Mouse (Mus musculus) liver, embryonic 15.5 days (tissue): ENCODE results near the gene Tapbpl. TPM values are rescaled to one million over a fixed set of nuclear protein-coding genes. Genes with fewer than 3 reads are reported as not detected.

Experiments
- microRNA-seq: library from miRNA; unstranded; fragments of <30 nt; microRNA quantifications from one replicate; pipeline ENCODE4, GENCODE M21; 2016
- polyA plus RNA-seq: library from polyadenylated mRNA; unstranded; fragments of >200 nt; fragmentation: Nextera tagmentation; extraction: Ambion mirVana; gene quantifications from 2 replicates; pipeline ENCODE4 v1.2.1, GENCODE M21; 2015

Tapbpl gene
- polyA plus RNA-seq, 1 experiment from 2014 or later, result 8.4 TPM

Small RNA genes within 50 kb of the gene (microRNA-seq; reads per million reads assigned to microRNA genes)
- gene Mir3098 (2.5 reads per million, percentile 2 among the genes with 10 or more reads in this experiment), gene Mir8113 (not detected)

Other genes with a start within 250 kb of the Tapbpl start
- gene Pianp, start 235.2 kb downstream of the Tapbpl start, polyA plus RNA-seq, result 0.07 TPM in 2 replicates
- 4.1 and 4.7 TPM in 2 replicates for gene Zfp384, start 222.7 kb downstream of the Tapbpl start, polyA plus RNA-seq
- 27.6 and 30.9 TPM in 2 replicates for gene Ing4, start 192.1 kb downstream of the Tapbpl start, polyA plus RNA-seq
- 1.7 and 2.4 TPM in 2 replicates for gene Acrbp, start 182.2 kb downstream of the Tapbpl start, polyA plus RNA-seq
- 1.3 TPM in 2 replicates for gene Lpar5, start 163.9 kb downstream of the Tapbpl start, polyA plus RNA-seq
- 22.6 TPM in 2 replicates for gene Chd4, start 135.9 kb downstream of the Tapbpl start, polyA plus RNA-seq
- 32.1 and 33.5 TPM in 2 replicates for gene Nop2, start 100.0 kb downstream of the Tapbpl start, polyA plus RNA-seq
- gene Iffo1, start 86.6 kb downstream of the Tapbpl start, polyA plus RNA-seq, result 4.3 and 5.2 TPM in 2 replicates
- 1,016 and 1,025 TPM in 2 replicates for gene Gapdh, start 65.4 kb downstream of the Tapbpl start, polyA plus RNA-seq
- gene Ncapd2, start 40.2 kb downstream of the Tapbpl start, polyA plus RNA-seq, result 93.2 and 109 TPM in 2 replicates
- 145 and 160 TPM in 2 replicates for gene Mrpl51, start 40.1 kb downstream of the Tapbpl start, polyA plus RNA-seq
- 1.8 and 1.9 TPM in 2 replicates for gene Vamp1, start 16.3 kb downstream of the Tapbpl start, polyA plus RNA-seq
- gene Cd27, start 5.2 kb upstream of the Tapbpl start, polyA plus RNA-seq, result 1.3 and 1.6 TPM in 2 replicates
- gene Tuba3a, start 54.2 kb upstream of the Tapbpl start, polyA plus RNA-seq, result not detected in 2 replicates
- gene Ltbr, start 82.0 kb upstream of the Tapbpl start, polyA plus RNA-seq, result 20.6 and 25.1 TPM in 2 replicates
- 0.64 and 0.79 TPM in 2 replicates for gene Scnn1a, start 88.8 kb upstream of the Tapbpl start, polyA plus RNA-seq
- 29.4 and 31.0 TPM in 2 replicates for gene Tnfrsf1a, start 117.5 kb upstream of the Tapbpl start, polyA plus RNA-seq
- gene Plekhg6, start 148.9 kb upstream of the Tapbpl start, polyA plus RNA-seq, result 0.70 and 0.86 TPM in 2 replicates